Mouse (Mus musculus): ENCODE results near the gene Irs2. TPM values are rescaled to one million over a fixed set of nuclear protein-coding genes. Genes with fewer than 3 reads are reported as not detected.

The Irs2 gene
- total RNA-seq, 2 experiments from 2014 or later = 10.1 to 10.4 TPM

DNA sequence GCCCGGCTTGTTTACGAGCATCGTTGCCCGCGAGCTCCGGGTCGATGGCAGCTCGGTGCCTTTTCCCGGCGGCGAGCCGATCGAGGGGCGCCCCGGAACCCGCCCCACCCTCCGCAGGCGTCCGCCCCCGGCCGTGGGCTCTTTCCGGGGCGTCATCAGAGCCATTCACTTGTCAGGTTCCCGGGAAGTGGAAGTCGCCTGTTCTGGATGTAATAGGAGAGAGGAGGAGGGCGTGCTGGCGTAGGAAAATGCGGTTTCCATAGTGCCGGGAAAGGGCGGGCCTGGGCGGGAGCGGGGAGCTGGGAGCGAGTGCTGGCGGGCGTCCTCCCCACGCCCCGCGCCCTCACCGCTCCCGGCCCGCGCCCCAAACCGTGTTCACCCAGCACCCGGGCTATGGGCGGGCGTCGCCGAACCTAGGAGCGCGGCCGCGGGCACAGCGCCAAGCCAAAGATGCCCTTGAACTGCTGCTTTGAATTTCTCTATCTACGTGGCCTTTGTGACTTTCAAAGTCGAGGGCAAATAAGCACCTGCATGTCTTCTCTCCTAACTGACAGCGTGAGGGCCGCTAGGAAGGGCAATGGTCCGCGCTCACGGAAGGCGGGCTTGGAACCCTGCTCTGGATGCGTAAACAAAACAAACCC, 1.3 kb upstream of the Irs2 start:
- DNase-seq = peak; percentile 65

DNA sequence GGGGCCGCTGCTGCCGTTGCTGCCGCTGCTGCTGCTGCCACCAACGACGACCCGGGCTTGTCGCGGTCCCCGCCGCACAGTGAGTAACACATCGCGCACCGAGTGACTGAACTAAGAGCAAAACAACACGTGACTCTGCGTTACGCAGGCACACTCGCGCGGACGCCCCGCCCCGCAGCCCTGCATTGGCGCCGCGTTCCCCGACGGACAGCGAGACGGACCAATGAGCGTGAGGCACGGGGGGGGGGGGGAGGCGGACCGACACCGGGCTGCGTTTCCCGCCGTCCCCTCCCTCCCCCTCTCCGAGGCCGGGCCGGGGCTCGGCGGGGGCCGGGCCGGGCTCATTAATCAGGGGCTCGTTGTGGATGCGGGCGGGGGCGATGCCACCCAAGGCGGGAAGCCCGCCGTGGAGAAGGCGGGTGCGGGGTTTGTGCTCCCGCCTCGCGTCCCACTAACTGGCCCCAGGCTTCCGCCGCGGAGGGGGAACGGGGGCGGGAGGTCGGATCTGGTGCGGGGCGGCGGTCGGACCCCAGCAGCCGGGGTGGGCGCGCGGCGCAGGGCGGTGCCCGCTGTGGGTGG, 673 bp upstream of the Irs2 start:
- DNase-seq = peak; percentile 96

DNA sequence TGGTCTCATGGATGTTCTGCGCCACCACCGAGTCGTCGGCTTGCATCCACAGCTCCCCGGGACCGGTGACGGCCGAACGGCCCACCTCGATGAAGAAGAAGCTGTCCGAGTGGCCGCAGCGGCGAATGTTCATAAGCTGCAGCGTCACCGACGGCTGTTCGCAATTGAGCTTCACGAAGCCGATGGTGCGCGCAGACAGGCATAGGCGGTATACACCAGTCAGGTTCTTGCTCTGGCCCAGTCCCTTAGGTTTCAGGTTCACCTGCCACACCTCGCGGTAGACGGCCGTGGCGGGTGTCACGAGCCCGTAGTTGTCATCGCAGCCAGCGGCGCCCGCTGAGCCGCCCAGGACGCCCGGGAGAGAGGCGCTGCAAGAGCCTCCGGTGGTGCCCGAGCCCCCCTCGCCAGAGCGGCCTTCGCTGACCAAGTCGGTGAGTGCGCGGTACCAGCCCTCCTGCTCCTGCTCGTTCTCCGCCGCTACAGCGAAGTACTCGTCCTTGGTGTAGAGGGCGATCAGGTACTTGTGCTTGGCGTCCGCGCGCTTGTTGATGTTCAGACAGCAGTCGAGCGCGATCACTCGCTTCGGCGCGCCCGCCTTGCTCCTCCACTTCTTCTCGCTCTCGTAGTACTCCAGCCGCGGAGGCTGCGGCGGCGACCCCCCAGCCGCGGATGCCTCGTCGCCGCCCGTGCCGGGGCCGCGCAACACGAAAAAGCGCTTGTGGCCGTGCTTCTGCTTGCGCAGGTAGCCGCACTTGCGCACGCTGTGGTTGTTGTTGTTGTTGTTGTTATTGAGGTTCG, 478 bp downstream of the Irs2 start:
- DNase-seq = peak; percentile 53

DNA sequence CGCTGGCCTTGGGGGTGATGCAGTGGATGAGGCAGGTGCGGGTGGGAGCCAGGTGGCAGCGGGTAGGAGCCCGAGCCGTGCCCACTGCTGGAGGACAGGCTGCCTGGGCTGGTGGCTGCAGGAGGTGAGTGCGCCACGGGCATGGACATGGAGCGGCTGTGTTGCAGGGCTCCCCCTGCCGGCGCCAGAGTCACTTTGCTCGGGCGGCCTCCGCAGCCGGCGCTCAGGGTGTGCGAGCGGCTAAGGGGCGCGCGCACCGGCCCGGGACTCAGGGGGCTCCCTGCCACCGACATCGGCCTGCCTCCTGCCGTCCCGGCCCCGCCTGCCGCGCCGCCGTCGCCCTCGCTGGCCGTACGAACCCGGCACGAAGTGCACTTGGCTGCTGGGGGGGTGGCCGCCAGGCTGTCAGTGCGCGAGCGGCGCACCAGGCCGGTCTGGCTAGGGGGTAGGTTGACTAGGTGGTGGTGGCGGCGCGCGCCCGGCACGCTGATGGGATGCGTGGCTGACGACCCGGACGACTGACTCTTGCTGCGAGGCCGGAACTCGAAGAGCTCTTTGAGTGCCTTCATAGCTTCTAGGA, 1.2 kb downstream of the Irs2 start:
- peak; percentile 87 for DNase-seq

DNA sequence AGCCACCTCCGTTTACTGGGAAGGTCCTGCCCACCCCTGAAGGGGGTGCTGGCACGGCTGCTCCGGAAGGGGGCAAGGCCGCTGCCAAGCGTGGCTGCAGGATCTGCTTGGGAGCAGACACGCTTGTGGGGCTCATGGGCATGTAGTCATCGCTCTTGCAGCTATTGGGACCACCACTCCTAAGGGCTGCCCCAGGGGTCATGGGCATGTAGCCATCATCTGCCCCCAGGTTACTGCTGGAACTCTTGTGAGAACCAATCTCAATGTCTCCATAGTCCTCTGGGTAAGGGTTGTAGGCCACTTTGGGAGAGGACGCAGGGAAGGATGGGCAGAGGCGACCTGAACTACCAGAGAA, 2.0 kb downstream of the Irs2 start:
- DNase-seq = no peak

DNA sequence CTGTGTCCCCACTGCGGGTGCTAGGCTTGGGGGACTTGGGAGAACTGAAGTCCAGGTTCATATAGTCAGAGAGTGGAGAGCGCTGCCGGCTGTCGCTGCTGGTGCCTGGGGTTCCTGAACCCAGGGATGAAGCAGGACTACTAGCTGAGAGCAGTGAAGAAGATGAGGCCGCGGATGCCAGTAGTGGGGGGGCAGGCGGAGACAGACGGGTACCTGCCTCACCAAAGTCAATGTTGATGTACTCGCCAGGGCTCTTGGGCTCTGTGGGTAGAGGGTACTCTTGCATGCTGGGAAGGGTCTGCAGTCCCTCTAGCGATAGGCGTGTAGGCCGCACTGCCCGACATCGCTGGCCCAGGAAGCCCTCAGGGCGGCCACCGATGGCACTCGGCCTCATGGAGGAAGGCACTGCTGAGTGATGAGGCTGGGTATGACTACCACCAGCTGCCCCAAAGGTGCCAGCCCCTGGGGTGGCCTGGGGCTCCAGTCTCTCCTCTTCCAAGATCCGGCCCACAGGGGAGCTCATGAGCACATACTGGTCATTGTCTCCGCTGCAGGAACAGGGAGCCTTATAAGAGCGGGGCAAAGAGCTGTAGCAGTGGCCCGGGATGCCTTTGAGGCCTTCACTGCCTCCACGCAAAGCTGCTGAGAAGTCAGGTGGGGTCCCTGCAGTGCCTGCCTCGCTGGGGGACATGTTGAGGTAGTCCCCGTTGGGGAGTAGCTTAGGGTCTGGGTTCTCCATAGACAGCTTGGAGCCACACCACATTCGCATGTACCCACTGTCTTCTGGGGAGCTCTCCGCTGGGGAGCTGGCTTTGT, 2.6 kb downstream of the Irs2 start:
- DNase-seq = no peak

DNA sequence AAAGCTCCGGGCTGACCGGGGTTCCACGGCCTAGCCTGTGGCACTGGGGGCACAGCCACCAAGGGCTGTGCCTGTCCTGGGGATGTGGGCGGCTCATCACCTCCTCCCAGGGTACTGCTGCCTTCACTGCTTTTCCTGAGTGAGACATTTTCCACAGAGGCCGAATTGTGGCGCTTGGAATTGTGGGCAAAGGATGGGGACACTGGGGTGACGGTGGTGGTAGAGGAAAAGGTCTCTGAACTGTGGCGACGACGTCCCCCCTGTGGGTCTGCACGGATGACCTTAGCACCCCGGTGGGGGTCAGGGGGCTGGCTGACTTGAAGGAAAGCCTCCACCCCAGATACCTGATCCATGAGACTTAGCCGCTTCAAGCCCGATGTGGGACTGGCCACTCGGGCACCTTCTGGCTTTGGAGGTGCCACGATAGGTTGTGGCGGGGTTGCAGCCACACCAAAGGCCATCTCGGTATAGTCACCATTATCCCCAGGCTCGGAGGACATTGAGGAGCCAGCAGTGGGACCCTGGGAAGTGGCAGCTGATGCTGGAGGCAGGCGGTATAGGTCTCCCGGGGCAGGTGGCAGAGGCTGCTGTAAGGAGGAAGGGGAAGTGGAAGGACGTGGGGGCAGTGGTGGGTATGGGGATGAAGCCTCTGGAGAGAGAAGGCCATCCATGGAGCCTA, 3.3 kb downstream of the Irs2 start:
- DNase-seq = no peak

DNA sequence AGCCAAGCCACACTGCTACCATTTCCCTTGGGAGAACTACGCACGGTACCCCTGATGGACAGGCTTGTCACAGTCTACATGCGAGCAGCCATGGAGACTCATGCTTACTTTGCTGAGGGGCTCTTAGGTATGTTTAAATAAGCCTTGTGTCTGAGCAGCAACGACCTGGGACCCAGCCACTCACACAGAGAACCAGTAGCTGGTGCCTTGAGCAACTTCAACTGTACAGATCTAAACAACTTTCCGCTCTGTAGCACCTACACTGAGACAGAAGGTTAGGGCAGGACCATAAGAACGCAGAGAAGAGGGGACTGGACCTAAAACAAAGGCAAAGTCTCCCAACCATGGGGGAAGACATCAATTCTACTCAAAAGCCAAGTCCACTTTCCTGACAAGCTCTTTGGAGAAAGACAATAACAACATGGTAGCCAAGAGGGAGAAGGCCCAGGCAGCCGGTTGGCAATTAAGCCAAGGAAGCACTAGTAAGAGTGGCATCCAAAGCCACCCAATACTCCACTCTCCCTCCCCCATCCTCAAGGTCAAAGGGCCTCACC, 4.3 kb downstream of the Irs2 start:
- no peak for DNase-seq

DNA sequence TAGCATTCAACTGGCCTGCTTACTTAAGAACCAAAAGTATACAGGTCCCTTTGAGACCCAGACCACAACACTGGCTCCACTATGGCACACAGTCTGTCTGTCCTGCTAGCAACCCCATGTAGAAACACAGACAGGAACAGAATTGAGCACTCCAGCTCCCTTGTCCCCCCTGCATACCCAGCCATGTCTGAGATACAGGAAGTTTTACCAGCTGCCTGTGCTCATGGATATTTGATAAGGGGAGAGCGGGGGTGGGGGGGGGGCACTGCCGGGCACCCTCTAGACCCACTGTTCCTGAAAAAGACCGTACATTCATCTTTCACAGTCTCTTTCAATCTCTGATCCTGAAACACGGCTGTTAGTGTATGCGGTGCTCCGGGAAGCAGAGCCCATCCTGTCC, 5.0 kb downstream of the Irs2 start:
- no peak for DNase-seq

DNA sequence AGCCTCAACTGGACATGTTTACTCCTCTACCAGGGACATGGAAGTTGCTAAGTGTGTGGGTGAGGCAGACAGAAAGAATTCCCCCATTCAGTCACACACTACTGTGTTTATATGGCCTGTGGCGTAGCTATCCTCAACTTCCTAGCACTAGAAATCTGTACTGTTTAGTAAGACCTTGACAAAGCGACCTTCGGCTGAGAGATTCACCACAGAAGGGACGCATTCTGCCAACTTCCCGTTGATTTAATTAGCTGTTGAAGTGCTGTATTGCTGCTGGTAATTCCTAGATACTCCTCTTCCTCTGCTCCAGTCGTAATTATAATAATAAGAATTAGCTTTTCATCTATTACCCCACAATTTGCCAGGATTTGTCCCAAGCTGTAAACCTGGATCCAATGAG, 5.4 kb downstream of the Irs2 start:
- DNase-seq = no peak

DNA sequence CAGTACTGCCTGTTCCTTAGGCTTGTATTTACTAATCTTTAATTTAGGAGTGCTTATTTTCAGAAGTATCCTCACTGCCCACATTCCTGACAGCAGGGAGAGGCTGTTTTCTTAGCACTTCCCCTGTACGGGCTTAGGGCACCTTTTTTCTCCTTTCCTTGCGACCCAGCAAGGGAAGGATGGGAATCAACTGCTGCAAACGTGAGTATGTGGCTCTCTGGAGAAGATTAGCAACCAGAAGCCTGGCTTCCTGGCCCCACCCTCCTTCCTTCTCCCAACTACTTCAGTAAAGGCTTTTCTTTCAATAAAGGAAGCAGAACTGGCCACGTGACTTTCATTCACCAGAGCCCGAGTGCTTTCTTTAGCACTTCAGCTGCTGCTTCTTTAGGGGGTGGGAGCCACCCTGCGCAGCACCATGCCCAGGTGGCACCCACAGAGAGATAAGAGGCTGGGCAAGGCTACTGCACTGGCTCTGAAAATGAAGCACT, 7.2 kb downstream of the Irs2 start:
- DNase-seq = no peak

DNA sequence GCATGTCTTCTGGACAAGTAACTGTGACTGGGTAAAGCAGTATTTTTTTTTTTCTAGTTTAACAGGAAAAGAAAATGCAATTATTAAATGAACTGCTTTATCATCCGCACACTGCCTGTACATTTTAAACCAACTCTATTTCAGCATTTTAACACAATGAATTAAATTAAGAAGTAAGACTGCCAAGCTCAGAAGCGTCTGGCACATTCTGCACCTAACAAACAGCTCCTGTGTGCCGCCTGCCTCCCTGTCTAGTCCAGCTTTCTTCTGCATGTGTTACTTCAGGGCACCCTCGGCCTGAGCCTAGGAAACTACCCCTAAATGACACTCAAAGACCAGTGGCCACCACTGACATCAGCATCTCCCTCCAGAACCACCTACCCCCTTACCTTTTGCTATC, 8.7 kb downstream of the Irs2 start:
- no peak for DNase-seq

DNA sequence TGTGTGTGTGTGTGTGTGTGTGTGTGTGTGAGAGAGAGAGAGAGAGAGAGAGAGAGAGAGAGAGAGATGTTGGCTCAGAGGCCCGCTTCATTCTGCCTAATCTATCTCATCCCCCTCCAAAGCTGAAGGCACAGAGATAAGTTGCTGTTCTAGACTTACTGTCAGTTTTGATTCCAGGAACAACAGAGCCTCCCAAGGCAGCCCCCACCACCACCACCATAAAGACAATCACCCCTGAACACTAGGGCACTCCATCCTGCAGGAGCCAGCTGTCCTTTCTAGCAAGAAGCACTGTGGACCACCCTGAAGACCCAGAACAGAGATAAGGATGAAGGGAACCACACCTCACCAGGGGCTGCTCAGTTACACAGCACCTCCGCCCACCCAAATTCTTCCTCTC, 12.0 kb downstream of the Irs2 start:
- DNase-seq = no peak

DNA sequence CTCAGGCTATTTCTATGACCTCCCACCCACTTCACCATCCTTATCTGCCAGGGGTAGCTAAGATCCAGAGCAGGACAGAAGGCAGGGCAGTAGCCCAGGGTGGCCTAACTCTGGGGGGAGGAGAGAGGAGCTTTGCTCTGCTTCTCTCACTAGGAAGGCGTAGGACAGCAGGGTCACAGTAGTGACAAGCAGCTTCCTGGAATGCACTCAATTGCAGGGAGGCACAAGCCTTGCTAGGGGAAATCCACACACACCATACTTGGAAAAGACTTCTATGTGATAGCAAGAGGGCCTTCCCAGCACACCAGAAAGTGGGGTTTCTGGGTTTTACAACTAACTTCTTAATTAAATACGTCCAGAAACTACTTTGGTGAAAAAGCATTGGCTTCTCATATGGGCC, 12.5 kb downstream of the Irs2 start:
- no peak for DNase-seq

DNA sequence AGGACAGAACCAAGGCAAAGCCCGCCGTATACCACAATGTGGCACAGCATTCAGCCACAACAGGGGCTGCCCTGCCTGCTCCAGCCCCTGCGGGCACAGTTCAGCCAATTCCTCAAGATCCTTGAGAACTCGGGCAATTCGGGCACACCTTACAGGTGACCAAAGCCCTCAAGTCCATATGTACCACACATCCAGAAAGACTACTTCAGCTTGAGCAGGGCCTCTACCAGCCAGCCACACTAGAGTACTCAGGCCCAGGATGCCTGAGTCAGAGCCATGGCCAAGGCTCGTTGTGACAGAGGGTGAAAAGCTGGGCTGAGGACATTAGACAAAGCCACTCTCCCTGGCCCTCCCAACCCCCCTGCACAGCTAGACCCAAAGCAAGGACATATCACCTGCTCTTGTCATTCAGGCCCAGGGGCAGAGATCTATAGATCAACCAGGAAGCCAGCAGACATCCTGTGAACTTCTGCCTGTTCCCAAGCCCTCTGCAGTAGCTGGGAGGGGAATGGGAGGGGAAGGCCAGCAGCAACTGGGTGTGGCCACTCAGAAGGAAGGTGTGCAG, 13.8 kb downstream of the Irs2 start:
- DNase-seq = no peak

DNA sequence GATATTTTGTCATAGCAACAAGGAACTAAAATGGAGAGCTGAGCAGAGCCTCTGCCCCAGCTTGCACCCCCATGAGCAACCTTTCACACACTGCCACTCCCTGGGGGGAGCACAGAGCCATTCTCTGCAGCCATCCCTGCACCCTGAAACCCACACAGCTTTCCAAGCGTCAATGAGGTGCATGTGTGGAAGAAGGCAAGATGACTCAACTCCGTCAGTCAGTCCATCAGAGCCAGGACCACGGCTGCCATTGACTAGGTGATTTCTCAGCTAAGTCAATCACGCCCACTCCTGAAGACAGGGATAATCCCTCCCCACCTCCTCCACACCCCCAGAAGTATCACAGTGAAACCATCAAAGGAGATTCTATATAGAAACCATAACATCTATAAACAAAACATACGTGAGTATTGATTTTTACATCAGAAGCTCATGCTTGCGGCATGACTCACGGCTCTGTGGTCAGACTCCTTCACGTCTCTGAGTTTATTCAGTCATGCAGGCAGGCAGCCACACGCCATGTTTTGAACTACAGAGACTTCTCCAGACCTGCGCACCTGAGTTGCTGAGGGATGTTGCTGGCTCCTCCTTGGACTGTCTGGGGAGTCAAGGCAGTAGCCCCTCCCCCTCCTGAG, 14.6 kb downstream of the Irs2 start:
- no peak for DNase-seq

DNA sequence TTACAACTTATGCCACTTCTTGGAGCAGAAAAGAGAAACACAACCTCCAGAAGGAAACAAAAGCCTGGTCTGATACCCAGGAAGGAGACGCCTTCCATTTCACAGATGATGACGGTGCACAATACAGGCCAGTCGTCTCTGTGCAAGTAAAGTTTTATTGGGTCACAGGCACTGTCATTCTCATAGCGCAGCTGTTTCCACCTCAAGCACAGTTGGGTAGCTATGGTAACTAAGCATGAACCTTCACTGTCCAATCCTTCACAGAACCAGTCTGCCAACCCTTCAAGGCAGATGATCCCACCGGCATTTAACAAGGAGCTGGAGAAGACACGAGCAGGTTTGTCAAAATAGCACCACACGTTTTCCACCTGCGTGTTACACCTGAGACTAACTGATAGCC, 16.2 kb downstream of the Irs2 start:
- no peak for DNase-seq

DNA sequence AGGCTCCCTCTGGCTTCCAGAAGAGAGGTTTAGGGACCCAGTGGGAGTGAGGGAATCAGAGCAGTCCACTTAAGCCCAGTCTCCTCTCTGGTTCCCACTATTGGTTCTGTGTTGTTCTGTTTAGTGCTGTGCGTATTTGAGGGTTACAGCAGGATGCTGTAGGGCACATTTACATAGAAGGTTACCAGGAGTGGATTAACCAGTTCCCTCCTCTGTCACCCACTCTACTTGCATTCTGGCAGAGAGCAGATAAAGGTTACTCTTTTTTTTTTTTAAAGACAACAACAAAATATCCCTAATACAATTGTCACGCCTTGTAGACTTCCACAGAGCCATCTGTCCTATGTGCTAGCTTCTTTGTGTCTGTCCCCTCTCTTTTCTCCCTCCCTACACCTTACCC, 16.9 kb downstream of the Irs2 start:
- DNase-seq = no peak

DNA sequence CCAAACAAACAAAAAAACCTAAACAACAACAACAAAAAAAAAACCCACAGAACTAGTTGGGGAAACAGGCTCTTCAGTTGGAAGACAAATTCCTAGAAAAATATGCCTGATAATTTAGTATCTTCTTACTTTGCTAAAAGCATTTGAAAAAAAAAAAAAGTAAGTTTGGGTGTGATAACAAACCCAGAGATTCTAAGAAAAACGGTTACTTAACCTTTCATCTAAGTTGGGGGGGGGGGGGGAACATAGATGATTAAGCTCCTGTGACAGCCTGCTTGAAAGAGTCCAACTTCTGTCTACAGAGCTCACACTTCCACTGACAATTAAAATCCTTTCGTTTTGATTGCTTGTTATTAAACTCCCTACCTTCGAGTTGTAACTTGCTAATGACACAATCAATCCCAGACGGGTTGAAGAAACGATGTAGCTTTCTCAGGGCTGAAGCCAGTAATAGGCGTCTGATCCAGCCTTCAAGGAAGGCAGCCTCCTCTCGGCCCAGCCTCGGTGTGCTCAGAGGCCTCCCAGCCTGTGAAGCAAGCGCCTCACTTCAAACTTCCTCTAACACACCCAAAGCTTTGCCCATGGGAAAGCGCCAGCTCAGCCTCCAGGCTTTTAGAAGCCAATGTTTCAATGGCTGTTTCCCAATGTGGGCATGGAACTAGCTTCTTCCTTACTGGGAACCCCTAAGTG, 17.7 kb downstream of the Irs2 start:
- no peak for DNase-seq

DNA sequence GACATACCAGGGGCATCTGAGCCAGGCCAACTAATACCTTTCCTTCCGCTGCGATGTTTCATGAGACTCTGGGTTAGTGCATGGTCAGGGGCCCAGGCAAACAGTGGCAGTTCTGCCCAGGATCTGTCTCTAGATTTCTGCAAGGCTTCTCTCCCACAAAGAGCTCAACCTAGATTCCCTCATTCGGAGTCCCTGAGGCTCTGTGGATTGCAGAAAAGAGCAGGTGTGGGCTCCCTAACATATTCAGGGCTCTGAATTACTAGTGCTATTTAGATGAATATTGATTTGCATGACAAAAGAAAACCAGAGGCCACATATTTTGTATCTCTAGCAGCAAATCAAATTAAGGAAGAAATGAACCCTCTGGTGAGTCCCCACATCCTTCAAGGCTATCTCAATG, 18.3 kb downstream of the Irs2 start:
- DNase-seq = no peak

All from gastrocnemius, postnatal 10 days (tissue).